ENCODE assay signal across 9 mouse cellular contexts in the genomic region with DNA sequence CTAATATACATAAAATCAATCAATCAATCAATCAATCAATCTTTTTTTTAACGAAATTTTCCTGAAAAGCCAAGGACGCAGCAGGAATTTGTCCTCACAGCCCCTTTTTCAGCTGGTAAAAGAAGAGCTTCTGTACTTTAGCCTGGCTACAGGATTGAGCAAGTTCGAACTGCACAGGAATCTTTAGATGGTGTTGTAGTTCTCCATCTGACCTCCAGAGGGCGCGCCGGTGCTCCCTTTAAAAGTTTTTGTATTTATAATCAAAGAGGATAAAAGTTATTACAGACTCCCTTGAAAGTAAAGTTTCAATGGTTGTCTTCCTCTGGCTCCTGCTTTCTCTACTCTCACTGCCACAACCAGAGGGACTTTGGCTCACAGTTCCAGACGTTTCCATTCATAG. TPM values are rescaled to one million over a fixed set of nuclear protein-coding genes. Genes with fewer than 3 reads are reported as not detected.
DNase-seq lines count a peak whose midpoint lies in the region; ATAC-seq and TF ChIP-seq lines count a peak whose summit lies in the region.
"Had no signal": no experiment of that assay in that cellular context is flagged by ENCODE, and none has a peak within 500 bp of the region (broad histone marks: within the 10 kb centered on the region; RNA-seq: fewer than 3 reads in every experiment).

No protein-coding gene starts in this region.

- TF ChIP-seq POLR2A in ES-Bruce4 (IDR thresholded peaks at IDR 0.05; ENCODE audit: insufficient read depth, low read length) = no peak
- no peak for TF ChIP-seq POLR2A in bone marrow, adult 2 months (IDR thresholded peaks at IDR 0.05; ENCODE audit: borderline replicate concordance, control insufficient read depth, low read depth, low read length)

- 15% methylated on average over 7 of the region's 7 CpGs for WGBS in intestine, embryonic 14.5 days
- WGBS in intestine, embryonic 16.5 days = 16% methylated on average over 7 of the region's 7 CpGs
- WGBS in bone marrow, adult 2 months = 10% methylated on average over 7 of the region's 7 CpGs
- WGBS in neural tube, embryonic 11.5 days = 17% methylated on average over 7 of the region's 7 CpGs

- no peaks in the 10 kb centered on the region for H3K9me3 ChIP-seq in intestine, embryonic 14.5 days (ENCODE audit: control insufficient read depth, low read length)
- no peaks in the 10 kb centered on the region for H3K9me3 ChIP-seq in intestine, embryonic 16.5 days (ENCODE audit: control insufficient read depth, low read length)
- peaks cover 4% of the 10 kb centered on the region for H3K9me3 ChIP-seq in ES-Bruce4 (replicated peaks; ENCODE audit: control insufficient read depth, insufficient read depth, low read length, poor library complexity, severe bottlenecking)
- H3K9me3 ChIP-seq in neural tube, embryonic 11.5 days (ENCODE audit: control insufficient read depth, low read length) = no peaks in the 10 kb centered on the region
- H3K9me3 ChIP-seq: liver, embryonic 15.5 days had no signal

- peak; percentile 45 for TF ChIP-seq CTCF in ES-Bruce4 (IDR thresholded peaks at IDR 0.05; ENCODE audit: low read depth, low read length)
- peak; percentile 68 for TF ChIP-seq CTCF in bone marrow, adult 2 months (IDR thresholded peaks at IDR 0.05; ENCODE audit: control insufficient read depth, insufficient read depth, low read length)
- peak; percentile 96 for TF ChIP-seq CTCF in left cerebral cortex, adult 2 months (IDR thresholded peaks at IDR 0.05)

- peak; percentile 82 for DNase-seq in intestine, embryonic 14.5 days (ENCODE audit: low spot score)
- peak; percentile 71 for DNase-seq in gastrocnemius, postnatal 10 days
- peak; percentile 70 to 76 for DNase-seq in left cerebral cortex, adult 2 months (ENCODE audit: extremely low spot score in 1 of 2, low spot score in 2 of 2)
- DNase-seq in neural tube, embryonic 11.5 days (ENCODE audit: low spot score) = peak; percentile 62
- peak; percentile 75 for DNase-seq in thymus, postnatal 4 days

- H3K4me1 ChIP-seq in intestine, embryonic 14.5 days (replicated peaks; ENCODE audit: control insufficient read depth, insufficient read depth, low read length) = no peaks in the 10 kb centered on the region
- H3K4me1 ChIP-seq in intestine, embryonic 16.5 days (ENCODE audit: control insufficient read depth, insufficient read depth, low read length) = no peaks in the 10 kb centered on the region
- H3K4me1 ChIP-seq in ES-Bruce4 (ENCODE audit: control insufficient read depth, insufficient read depth, low read length) = no peaks in the 10 kb centered on the region
- peaks cover 2% of the 10 kb centered on the region; the same call in 1 of the 2 replicates for H3K4me1 ChIP-seq in bone marrow, adult 2 months (ENCODE audit: control insufficient read depth, insufficient read depth, low read length)
- no peaks in the 10 kb centered on the region for H3K4me1 ChIP-seq in neural tube, embryonic 11.5 days (ENCODE audit: control insufficient read depth, insufficient read depth, low read length)

- no peak overlapping the region for H3K27ac ChIP-seq in intestine, embryonic 14.5 days (ENCODE audit: low read depth)
- H3K27ac ChIP-seq in intestine, embryonic 16.5 days (ENCODE audit: low read length) = no peak overlapping the region
- no peak overlapping the region for H3K27ac ChIP-seq in ES-Bruce4 (ENCODE audit: insufficient read depth, low read length)
- H3K27ac ChIP-seq in bone marrow, adult 2 months (ENCODE audit: control insufficient read depth, insufficient read depth, low read depth, low read length, poor library complexity) = no peak overlapping the region
- no peak overlapping the region for H3K27ac ChIP-seq in left cerebral cortex, adult 2 months
- H3K27ac ChIP-seq in neural tube, embryonic 11.5 days (ENCODE audit: low read depth, low read length) = no peak overlapping the region
- H3K27ac ChIP-seq: liver, embryonic 15.5 days had no signal

- H3K4me2 ChIP-seq in intestine, embryonic 14.5 days (ENCODE audit: low read length) = no peak overlapping the region
- H3K4me2 ChIP-seq in intestine, embryonic 16.5 days (ENCODE audit: low read depth, low read length) = no peak overlapping the region
- H3K4me2 ChIP-seq in neural tube, embryonic 11.5 days (ENCODE audit: low read depth) = no peak overlapping the region
- H3K4me2 ChIP-seq: liver, embryonic 15.5 days had no signal

- TF ChIP-seq EP300 in ES-Bruce4 (IDR thresholded peaks at IDR 0.05; ENCODE audit: insufficient read depth, low read depth, low read length) = no peak

- intact Hi-C loops in left cerebral cortex, adult 2 months (cut with DNase I) = loop anchor here (2.0 kb wide), 2 partner anchors 56 to 452 kb away; no protein-coding TSS in a partner anchor

- no peaks in the 10 kb centered on the region for H3K36me3 ChIP-seq in intestine, embryonic 14.5 days (ENCODE audit: control insufficient read depth, insufficient read depth, low read length)
- no peaks in the 10 kb centered on the region for H3K36me3 ChIP-seq in intestine, embryonic 16.5 days (ENCODE audit: control insufficient read depth, insufficient read depth, low read length)
- H3K36me3 ChIP-seq in ES-Bruce4 (ENCODE audit: control insufficient read depth, insufficient read depth, low read length, poor library complexity, severe bottlenecking) = no peaks in the 10 kb centered on the region
- H3K36me3 ChIP-seq in neural tube, embryonic 11.5 days (ENCODE audit: control insufficient read depth, insufficient read depth, low read length) = no peaks in the 10 kb centered on the region
- H3K36me3 ChIP-seq: liver, embryonic 15.5 days had no signal

- no peak overlapping the region for H3K9ac ChIP-seq in intestine, embryonic 14.5 days (ENCODE audit: low read length)
- no peak overlapping the region for H3K9ac ChIP-seq in intestine, embryonic 16.5 days (ENCODE audit: low read depth, low read length)
- H3K9ac ChIP-seq in ES-Bruce4 (ENCODE audit: low read depth, poor library complexity, severe bottlenecking) = no peak overlapping the region
- no peak overlapping the region for H3K9ac ChIP-seq in neural tube, embryonic 11.5 days (ENCODE audit: low read length)
- H3K9ac ChIP-seq: liver, embryonic 15.5 days had no signal

- H3K4me3 ChIP-seq in intestine, embryonic 14.5 days (ENCODE audit: low read depth, low read length) = no peak overlapping the region
- H3K4me3 ChIP-seq in intestine, embryonic 16.5 days (ENCODE audit: low read length) = no peak overlapping the region
- no peak overlapping the region for H3K4me3 ChIP-seq in ES-Bruce4 (ENCODE audit: low read depth, low read length)
- H3K4me3 ChIP-seq in bone marrow, adult 2 months (replicated peaks; ENCODE audit: control insufficient read depth, low read depth, low read length) = no peak overlapping the region
- no peak overlapping the region for H3K4me3 ChIP-seq in left cerebral cortex, adult 2 months
- H3K4me3 ChIP-seq in neural tube, embryonic 11.5 days (ENCODE audit: low read depth, low read length) = no peak overlapping the region
- H3K4me3 ChIP-seq: liver, embryonic 15.5 days had no signal

- H3K27me3 ChIP-seq in intestine, embryonic 14.5 days (replicated peaks; ENCODE audit: control insufficient read depth, insufficient read depth, low read length) = no peaks in the 10 kb centered on the region
- no peaks in the 10 kb centered on the region for H3K27me3 ChIP-seq in intestine, embryonic 16.5 days (replicated peaks; ENCODE audit: control insufficient read depth, insufficient read depth, low read length)
- H3K27me3 ChIP-seq in ES-Bruce4 (ENCODE audit: control insufficient read depth, insufficient read depth, low read length, poor library complexity, severe bottlenecking) = no peaks in the 10 kb centered on the region
- no peaks in the 10 kb centered on the region for H3K27me3 ChIP-seq in neural tube, embryonic 11.5 days (ENCODE audit: control insufficient read depth, insufficient read depth, low read length)
- H3K27me3 ChIP-seq: liver, embryonic 15.5 days had no signal

- ATAC-seq in intestine, embryonic 14.5 days (replicated peaks; ENCODE audit: low FRiP score, low TSS enrichment, low read depth) = no peak
- no peak for ATAC-seq in intestine, embryonic 16.5 days
- no peak for ATAC-seq in neural tube, embryonic 11.5 days (ENCODE audit: insufficient read depth, low FRiP score, low TSS enrichment)

RNA-seq across cellular contexts. Expression of a gene that starts 22.6 kb away (rescaled TPM):
- 752 and 816 TPM in 2 replicates for polyA plus RNA-seq in intestine, embryonic 14.5 days (2014; fragmentation: Nextera tagmentation; extraction: Ambion mirVana)
- 1,842 and 2,069 TPM in 2 replicates for polyA plus RNA-seq in intestine, embryonic 16.5 days (2015; fragmentation: Nextera tagmentation; extraction: Ambion mirVana)
- polyA plus RNA-seq in ES-Bruce4 (2011; ENCODE audit: insufficient read depth, insufficient read length, low read depth, missing spikeins) = 319 and 354 TPM in 2 replicates
- 90.0 and 137 TPM in 2 replicates for polyA plus RNA-seq in bone marrow, adult 2 months (2011; ENCODE audit: insufficient read depth, insufficient read length, low replicate concordance, missing spikeins)
- 100 to 1,000 TPM; 254 to 263 TPM for total RNA-seq in gastrocnemius, postnatal 10 days (2021)
- 100 to 1,000 TPM; 202 to 252 TPM for total RNA-seq in left cerebral cortex, adult 2 months (2021)
- 1,035 and 1,076 TPM in 2 replicates for polyA plus RNA-seq in neural tube, embryonic 11.5 days (2014; fragmentation: Nextera tagmentation; extraction: Ambion mirVana)

RNA-seq across cellular contexts. Expression of a gene that starts 22.7 kb away (rescaled TPM):
- polyA plus RNA-seq in intestine, embryonic 14.5 days (2014; fragmentation: Nextera tagmentation; extraction: Ambion mirVana) = 17.3 and 21.3 TPM in 2 replicates
- polyA plus RNA-seq in intestine, embryonic 16.5 days (2015; fragmentation: Nextera tagmentation; extraction: Ambion mirVana) = 13.2 and 14.6 TPM in 2 replicates
- 14.1 and 16.0 TPM in 2 replicates for polyA plus RNA-seq in ES-Bruce4 (2011; ENCODE audit: insufficient read depth, insufficient read length, low read depth, missing spikeins)
- polyA plus RNA-seq in bone marrow, adult 2 months (2011; ENCODE audit: insufficient read depth, insufficient read length, low replicate concordance, missing spikeins) = 2.8 and 5.6 TPM in 2 replicates
- 1 to 10 TPM; 5.7 to 7.3 TPM for total RNA-seq in gastrocnemius, postnatal 10 days (2021)
- 1 to 10 TPM; 6.3 to 6.8 TPM for total RNA-seq in left cerebral cortex, adult 2 months (2021)
- 19.4 and 23.8 TPM in 2 replicates for polyA plus RNA-seq in neural tube, embryonic 11.5 days (2014; fragmentation: Nextera tagmentation; extraction: Ambion mirVana)

RNA-seq across cellular contexts. Expression of a gene that starts 24.5 kb away (rescaled TPM):
- polyA plus RNA-seq in intestine, embryonic 14.5 days (2014; fragmentation: Nextera tagmentation; extraction: Ambion mirVana) = 12.4 and 17.6 TPM in 2 replicates
- polyA plus RNA-seq in intestine, embryonic 16.5 days (2015; fragmentation: Nextera tagmentation; extraction: Ambion mirVana) = 108 and 129 TPM in 2 replicates
- 15.5 and 17.8 TPM in 2 replicates for polyA plus RNA-seq in ES-Bruce4 (2011; ENCODE audit: insufficient read depth, insufficient read length, low read depth, missing spikeins)
- polyA plus RNA-seq in bone marrow, adult 2 months (2011; ENCODE audit: insufficient read depth, insufficient read length, low replicate concordance, missing spikeins) = 2.0 and 5.8 TPM in 2 replicates
- 10 to 100 TPM in 1 of 2 experiments, 1 to 10 TPM in 1; 8.7 to 12.6 TPM for total RNA-seq in gastrocnemius, postnatal 10 days (2021)
- total RNA-seq in left cerebral cortex, adult 2 months (2021) = 1 to 10 TPM; 1.6 to 2.5 TPM
- polyA plus RNA-seq in neural tube, embryonic 11.5 days (2014; fragmentation: Nextera tagmentation; extraction: Ambion mirVana) = 7.4 and 8.6 TPM in 2 replicates

Comparison
In these comparisons a context has a peak if more than half of its experiments do, and no peak if none do; other contexts are left out.
1. CTCF ChIP-seq: peak in every context shown above with its lines; median percentile 96 in left cerebral cortex, adult 2 months; 68 in bone marrow, adult 2 months; 45 in ES-Bruce4.